Mouse (Mus musculus) lung, adult 2 months (tissue): ENCODE measurements around the gene Hsd3b6.

ENCODE experiments used
- CTCF ChIP-seq: fragments of 200-500 bp; IDR thresholded peaks from 2 replicates; pipeline ENCODE4 v1.5.1; 2011; ENCODE audit warnings: mild to moderate bottlenecking, low read length, control low read depth; ENCODE audit not compliant: insufficient read depth
- POLR2A ChIP-seq: fragments of 200-500 bp; IDR thresholded peaks from 2 replicates; pipeline ENCODE4 v1.6.1; 2011; ENCODE audit warnings: low read depth, mild to moderate bottlenecking, control low read depth, low read length, borderline replicate concordance; ENCODE audit errors: extremely low read depth

DNA sequence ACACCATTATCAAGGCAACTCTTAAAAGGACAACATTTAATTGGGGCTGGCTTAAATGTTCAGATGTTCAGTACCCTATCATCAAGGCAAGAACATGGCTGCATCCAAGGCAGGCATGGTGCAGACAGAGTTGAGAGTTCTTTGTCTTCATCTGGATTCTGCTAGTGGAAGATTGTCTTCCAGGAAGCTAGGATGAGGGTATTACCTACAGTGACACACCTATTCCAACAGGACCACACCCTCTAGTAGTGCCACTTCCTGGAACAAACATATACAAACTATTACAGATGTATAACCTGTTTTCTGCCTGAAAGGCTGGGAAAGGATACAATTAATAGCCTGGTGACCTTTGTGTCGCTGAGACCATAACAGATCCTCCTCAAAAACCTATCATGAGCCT lies 34.7 kb upstream of the Hsd3b6 start:
- TF ChIP-seq CTCF (no peak), POLR2A (no peak)
